Mouse (Mus musculus): Measurements from ENCODE around the gene Phf7.
A peak's percentile ranks its signal among the peaks of the same experiment; 100 is the strongest.

Phf7 gene

GRCm38 (mm10) chr14:31199599-31199998 lies 51.5 kb downstream of the Phf7 start:
- no peak for DNase-seq (ENCODE audit: low spot score in 2 of 2)

- DNase-seq (ENCODE audit: low spot score in 2 of 2), result peak; percentile 43 to 63
Observed at GRCm38 (mm10) chr14:31197547-31198516, 53.3 kb downstream of the Phf7 start.

- peak in 1 of 2 experiments; percentile 44 for DNase-seq (ENCODE audit: low spot score in 2 of 2)
Observed at GRCm38 (mm10) chr14:31195968-31196367, 55.1 kb downstream of the Phf7 start.

GRCm38 (mm10) chr14:31195521-31195920 lies 55.6 kb downstream of the Phf7 start:
- no peak for DNase-seq (ENCODE audit: low spot score in 2 of 2)

GRCm38 (mm10) chr14:31194891-31195513 lies 56.1 kb downstream of the Phf7 start:
- DNase-seq (ENCODE audit: low spot score in 2 of 2), result peak; percentile 90 to 93

GRCm38 (mm10) chr14:31194441-31194840 lies 56.7 kb downstream of the Phf7 start:
- no peak for DNase-seq (ENCODE audit: low spot score in 2 of 2)

GRCm38 (mm10) chr14:31193791-31194190 lies 57.3 kb downstream of the Phf7 start:
- no peak for DNase-seq (ENCODE audit: low spot score in 2 of 2)

GRCm38 (mm10) chr14:31191936-31192335 lies 59.2 kb downstream of the Phf7 start:
- no peak for DNase-seq (ENCODE audit: low spot score in 2 of 2)

- DNase-seq (ENCODE audit: low spot score in 2 of 2), result no peak
Observed at GRCm38 (mm10) chr14:31189348-31189747, 61.8 kb downstream of the Phf7 start.

- peak; percentile 48 to 78 for DNase-seq (ENCODE audit: low spot score in 2 of 2)
Observed at GRCm38 (mm10) chr14:31188771-31189181, 62.3 kb downstream of the Phf7 start.

Data from heart, adult 9 months (tissue).